Mouse (Mus musculus) megakaryocyte, embryonic 14.5 days (primary cell): ENCODE results near the gene Exoc8. TPM values are rescaled to one million over a fixed set of nuclear protein-coding genes. Genes with fewer than 3 reads are reported as not detected.

Experiments
- H3K27me3 ChIP-seq: replicated peaks from 2 replicates; pipeline ENCODE3; 2012; ENCODE audit warnings: inconsistent platforms
- H3K36me3 ChIP-seq: replicated peaks from 2 replicates; pipeline ENCODE3; 2012; ENCODE audit warnings: low read length, inconsistent platforms, mixed read lengths
- H3K4me1 ChIP-seq: 2 replicates; pipeline ENCODE4 v1.6.1; 2012; ENCODE audit warnings: inconsistent platforms
- H3K4me3 ChIP-seq: replicated peaks from 2 replicates; pipeline ENCODE3; 2012; ENCODE audit warnings: moderate library complexity, mild to moderate bottlenecking, inconsistent platforms
- H3K9me3 ChIP-seq: 2 replicates; pipeline ENCODE4 v1.6.1; 2012; ENCODE audit warnings: inconsistent platforms
- FLI1 ChIP-seq: IDR thresholded peaks from 2 replicates; pipeline ENCODE4 v1.6.1; 2012; ENCODE audit warnings: low read length, inconsistent platforms, mixed read lengths
- GATA1 ChIP-seq: IDR thresholded peaks from 3 replicates; pipeline ENCODE4 v1.6.1; 2012; ENCODE audit warnings: mixed read lengths, low read length, inconsistent platforms, borderline replicate concordance
- polyA plus RNA-seq: library from polyadenylated mRNA; stranded (reverse); fragments of >175 nt; gene quantifications from 2 replicates; pipeline ENCODE4 v1.2.3, GENCODE M21; 2012; ENCODE audit warnings: low replicate concordance; ENCODE audit not compliant: insufficient read depth

The Exoc8 gene
- polyA plus RNA-seq, 1 experiment = 2.1 TPM

- no peaks in the 10 kb centered on the region for H3K27me3 ChIP-seq
- TF ChIP-seq GATA1 (no peak), FLI1 (no peak)
- peaks cover 21% of the 10 kb centered on the region for H3K4me1 ChIP-seq
- H3K9me3 ChIP-seq = peaks cover 5% of the 10 kb centered on the region
- H3K4me3 ChIP-seq = no peak overlapping the region
- H3K36me3 ChIP-seq = peaks cover 100% of the 10 kb centered on the region
Observed at GRCm38 (mm10) chr8:124910349-124910748, 12.8 kb upstream of the Exoc8 start.

DNA sequence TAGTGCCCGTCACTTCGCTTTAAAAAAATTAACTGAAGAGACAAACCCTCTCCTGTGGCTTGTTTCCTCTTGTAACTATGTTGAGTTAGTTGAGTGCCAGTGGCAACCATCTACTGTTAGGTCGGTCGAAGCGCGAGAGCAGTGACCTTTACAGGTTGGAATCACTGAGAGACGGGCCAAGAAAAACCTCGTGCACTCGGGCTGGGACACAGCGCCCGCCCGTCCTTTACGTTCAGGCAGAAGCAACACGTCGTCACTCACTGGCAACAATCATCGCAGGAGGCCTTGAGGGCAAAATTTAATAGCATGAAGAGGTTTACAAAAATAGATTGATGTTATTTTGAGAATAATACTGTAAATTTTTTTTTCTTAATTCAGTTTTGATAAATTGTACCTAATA lies 12.4 kb upstream of the Exoc8 start:
- TF ChIP-seq GATA1 (no peak), FLI1 (no peak)
- peaks cover 25% of the 10 kb centered on the region for H3K4me1 ChIP-seq
- no peaks in the 10 kb centered on the region for H3K27me3 ChIP-seq
- H3K9me3 ChIP-seq = peaks cover 5% of the 10 kb centered on the region
- H3K36me3 ChIP-seq = peaks cover 100% of the 10 kb centered on the region
- no peak overlapping the region for H3K4me3 ChIP-seq

DNA sequence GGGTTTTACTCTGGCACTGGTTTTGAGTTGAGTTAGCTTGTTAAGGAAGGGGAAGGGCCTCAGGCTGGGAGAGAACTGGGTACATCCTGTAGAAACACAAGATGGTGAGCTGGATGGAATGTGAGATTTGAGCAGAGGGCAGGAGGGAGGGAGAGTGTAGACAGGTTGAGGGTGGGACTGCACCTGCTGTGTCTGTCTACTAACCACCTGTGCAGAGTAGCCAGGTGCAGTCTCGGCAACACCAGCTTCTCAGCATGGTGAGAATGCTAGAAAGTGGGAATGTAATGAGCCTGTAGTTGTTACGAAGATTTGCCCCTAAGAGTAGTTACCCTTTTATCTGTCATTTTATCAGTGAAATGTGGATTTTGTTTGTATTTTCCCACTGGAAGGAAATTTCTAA lies 8.0 kb upstream of the Exoc8 start:
- Histone ChIP-seq H3K4me3 (peak overlapping the region; percentile 60), H3K9me3 (no peaks in the 10 kb centered on the region), H3K27me3 (no peaks in the 10 kb centered on the region), H3K4me1 (peaks cover 53% of the 10 kb centered on the region), H3K36me3 (peaks cover 98% of the 10 kb centered on the region)
- no peak for TF ChIP-seq GATA1
- no peak for TF ChIP-seq FLI1

- H3K9me3 ChIP-seq = no peaks in the 10 kb centered on the region
- TF ChIP-seq FLI1 = no peak
- no peak for TF ChIP-seq GATA1
- H3K4me1 ChIP-seq = peaks cover 71% of the 10 kb centered on the region
- H3K27me3 ChIP-seq = no peaks in the 10 kb centered on the region
- peaks cover 93% of the 10 kb centered on the region for H3K36me3 ChIP-seq
- H3K4me3 ChIP-seq = peak overlapping the region; percentile 33
Observed at GRCm38 (mm10) chr8:124903198-124903597, 5.7 kb upstream of the Exoc8 start.

DNA sequence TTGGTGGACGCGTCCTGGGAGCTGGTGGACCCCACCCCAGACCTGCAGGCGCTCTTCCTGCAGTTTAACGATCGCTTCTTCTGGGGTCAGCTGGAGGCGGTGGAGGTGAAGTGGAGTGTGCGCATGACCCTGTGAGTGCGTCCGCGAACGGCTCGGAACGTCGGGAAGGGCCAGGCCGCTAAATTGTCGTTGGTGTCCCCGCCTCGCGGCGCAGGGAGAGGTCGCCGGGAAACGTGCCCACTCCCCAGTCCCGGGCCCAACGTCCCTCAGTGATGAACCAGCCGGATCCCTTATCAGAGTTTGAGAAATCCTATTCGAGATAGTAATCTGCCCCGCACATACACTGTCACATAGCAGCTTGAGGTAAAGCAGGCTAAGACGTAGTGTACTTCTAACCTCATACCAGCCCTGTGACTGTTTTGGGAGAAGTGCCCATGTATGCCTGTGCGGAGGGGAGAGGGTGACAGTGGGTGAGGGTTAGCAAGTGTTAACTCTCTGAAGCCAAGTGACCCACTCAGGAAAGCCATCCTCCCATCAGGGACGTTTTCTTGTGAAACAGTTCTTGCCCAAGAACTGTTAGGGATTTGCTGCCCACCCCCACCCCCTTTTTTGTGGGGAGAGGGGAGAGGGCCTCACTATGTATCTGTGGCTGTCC lies 873 bp upstream of the Exoc8 start:
- no peak for TF ChIP-seq GATA1
- no peak for TF ChIP-seq FLI1
- Histone ChIP-seq H3K9me3 (no peaks in the 10 kb centered on the region), H3K36me3 (peaks cover 75% of the 10 kb centered on the region), H3K4me1 (peaks cover 71% of the 10 kb centered on the region), H3K27me3 (no peaks in the 10 kb centered on the region), H3K4me3 (peak overlapping the region; percentile 93)

GRCm38 (mm10) chr8:124896632-124897385 lies 696 bp downstream of the Exoc8 start:
- H3K4me1 ChIP-seq = peaks cover 67% of the 10 kb centered on the region
- TF ChIP-seq GATA1 = no peak
- no peak for TF ChIP-seq FLI1
- no peaks in the 10 kb centered on the region for H3K9me3 ChIP-seq
- H3K36me3 ChIP-seq = peaks cover 74% of the 10 kb centered on the region
- H3K27me3 ChIP-seq = no peaks in the 10 kb centered on the region
- peak overlapping the region; percentile 93 for H3K4me3 ChIP-seq

DNA sequence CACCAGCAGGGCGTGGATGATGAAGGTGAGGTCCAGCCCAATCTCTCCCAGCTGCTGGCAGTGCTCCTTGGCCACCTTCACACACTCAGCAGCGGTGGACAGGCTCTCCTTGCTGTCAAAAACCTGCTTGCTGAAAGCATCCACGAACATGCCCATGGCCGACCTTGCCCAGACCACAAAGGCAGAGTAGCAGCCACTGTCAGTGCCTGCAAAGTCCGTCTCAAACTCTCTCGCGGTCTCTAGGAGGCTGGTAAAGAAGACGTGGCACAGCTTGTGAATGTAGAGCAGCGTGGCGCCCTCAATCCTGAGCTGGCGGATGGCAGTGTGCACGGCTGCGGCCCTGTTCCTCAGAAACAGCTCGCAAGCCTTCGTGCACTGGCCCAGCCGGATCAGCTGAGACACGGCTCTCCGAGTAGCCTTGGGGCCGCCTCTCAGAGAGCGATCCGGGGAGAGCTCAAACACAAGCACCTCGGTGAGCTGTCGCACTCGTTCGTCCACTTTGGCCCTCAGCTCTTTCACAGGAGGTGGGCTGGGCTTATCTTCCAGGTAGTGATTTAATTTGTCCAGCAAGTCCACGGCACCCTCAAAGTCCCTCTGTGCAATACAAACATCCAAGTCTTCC lies 1.4 kb downstream of the Exoc8 start:
- Histone ChIP-seq H3K4me1 (peaks cover 63% of the 10 kb centered on the region), H3K36me3 (peaks cover 75% of the 10 kb centered on the region), H3K27me3 (no peaks in the 10 kb centered on the region), H3K9me3 (no peaks in the 10 kb centered on the region), H3K4me3 (peak overlapping the region; percentile 93)
- no peak for TF ChIP-seq GATA1
- TF ChIP-seq FLI1 = no peak

GRCm38 (mm10) chr8:124892596-124892995 lies 4.9 kb downstream of the Exoc8 start:
- H3K27me3 ChIP-seq = no peaks in the 10 kb centered on the region
- peaks cover 49% of the 10 kb centered on the region for H3K4me1 ChIP-seq
- H3K36me3 ChIP-seq = peaks cover 86% of the 10 kb centered on the region
- H3K4me3 ChIP-seq = no peak overlapping the region
- peaks cover 4% of the 10 kb centered on the region for H3K9me3 ChIP-seq
- no peak for TF ChIP-seq FLI1
- TF ChIP-seq GATA1 = no peak

GRCm38 (mm10) chr8:124888385-124888784 lies 9.1 kb downstream of the Exoc8 start:
- Histone ChIP-seq H3K36me3 (peaks cover 99% of the 10 kb centered on the region), H3K4me3 (no peak overlapping the region)

DNA sequence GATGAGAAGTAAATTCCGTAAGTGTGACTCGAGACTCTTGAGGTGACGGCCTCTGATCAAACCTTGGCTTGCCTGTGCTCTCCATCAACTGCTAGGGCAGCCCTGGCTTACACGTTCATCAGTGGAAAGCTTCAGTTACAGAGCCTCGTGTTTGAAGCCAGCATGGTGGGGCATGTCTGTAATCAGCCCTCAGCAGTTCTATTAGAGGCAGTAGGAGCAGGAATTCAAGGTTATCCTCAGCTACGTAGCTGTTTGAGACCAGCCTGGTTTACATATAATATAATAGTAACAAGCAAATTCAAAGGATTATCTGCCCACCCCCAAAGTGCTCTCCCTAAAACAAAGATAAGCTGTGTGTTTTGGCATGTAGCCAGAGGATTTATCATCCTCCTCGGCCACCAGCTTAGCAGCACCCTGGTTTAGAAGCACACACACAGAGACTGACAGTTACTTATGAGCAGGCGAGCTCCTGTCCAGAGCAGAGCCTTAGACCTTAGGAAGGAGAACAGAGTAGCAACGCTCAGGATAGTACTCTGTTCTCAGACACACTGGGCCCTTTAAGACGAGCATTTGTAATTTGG lies 18.5 kb downstream of the Exoc8 start:
- H3K27me3 ChIP-seq = no peaks in the 10 kb centered on the region
- TF ChIP-seq GATA1 (no peak), FLI1 (no peak)
- H3K36me3 ChIP-seq = peaks cover 97% of the 10 kb centered on the region
- H3K4me1 ChIP-seq = peaks cover 11% of the 10 kb centered on the region
- H3K9me3 ChIP-seq = no peaks in the 10 kb centered on the region
- no peak overlapping the region for H3K4me3 ChIP-seq

More at GRCm38 (mm10) chr8:124888385-124888784, 9.1 kb downstream of the Exoc8 start:
- Histone ChIP-seq H3K27me3 (no peaks in the 10 kb centered on the region), H3K9me3 (peaks cover 7% of the 10 kb centered on the region), H3K4me1 (peaks cover 17% of the 10 kb centered on the region)
- TF ChIP-seq FLI1 = no peak
- no peak for TF ChIP-seq GATA1
